Mouse (Mus musculus) retina, embryonic 14.5 days (tissue): ENCODE results near the gene Slc26a8.
A peak's percentile ranks its signal among the peaks of the same experiment; 100 is the strongest.
"Not testable (repeated sequence)": the region's sequence is repeated elsewhere in the genome, so short reads cannot be mapped to it uniquely, and the experiment has no call there.

Experiments
- DNase-seq: peaks from one replicate; pipeline ENCODE4 v3.0.0-alpha.2; 2015; ENCODE audit warnings: low spot score

The Slc26a8 gene

GRCm38 (mm10) chr17:28689586-28690283, at the start of gene Slc26a8:
Gene Slc26a8, minus strand, starts transcription at chr17:28690233.
- peak; percentile 29 for DNase-seq

- no peak for DNase-seq
Observed at GRCm38 (mm10) chr17:28739244-28739643, 49.2 kb upstream of the Slc26a8 start.

DNA sequence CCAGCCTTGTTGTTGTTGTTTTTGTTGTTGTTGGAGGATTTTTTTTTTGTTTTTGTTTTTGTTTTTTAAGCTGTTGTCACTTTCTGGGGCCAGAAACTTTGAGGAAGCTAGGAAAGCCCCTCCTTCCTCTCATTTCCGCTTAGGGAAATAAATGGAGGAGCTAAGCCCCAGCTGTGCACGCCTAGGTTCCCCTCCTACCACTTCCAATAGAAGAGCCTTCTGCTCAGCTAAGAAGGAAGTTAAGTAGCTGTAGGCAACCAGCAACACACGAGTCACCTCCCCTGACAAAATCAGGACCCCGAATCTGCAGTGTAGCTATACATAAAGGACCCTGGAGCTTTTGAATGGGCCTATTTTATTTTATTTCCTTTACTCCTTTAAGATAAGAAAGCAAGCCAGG, 47.9 kb upstream of the Slc26a8 start:
- no peak for DNase-seq

DNA sequence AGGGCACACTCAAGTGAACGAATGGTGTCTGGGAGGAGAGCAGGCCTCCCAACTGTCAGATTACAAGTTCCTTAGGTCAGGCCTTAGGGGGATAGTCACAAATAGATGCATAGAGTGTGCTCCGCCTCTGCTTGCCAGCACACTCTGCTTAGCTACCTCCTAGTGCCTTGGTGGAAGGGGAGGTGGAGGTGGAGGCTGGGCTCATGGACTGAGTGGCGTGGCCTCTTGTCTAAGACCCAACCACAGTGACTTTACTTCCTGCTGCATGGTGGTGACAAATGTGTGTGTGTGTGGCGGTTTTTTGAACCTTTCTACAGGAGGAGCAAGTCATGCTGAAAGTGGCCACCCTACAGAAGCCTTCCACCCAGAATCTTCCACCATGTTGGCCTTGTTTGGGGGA, 46.5 kb upstream of the Slc26a8 start:
- no peak for DNase-seq

DNA sequence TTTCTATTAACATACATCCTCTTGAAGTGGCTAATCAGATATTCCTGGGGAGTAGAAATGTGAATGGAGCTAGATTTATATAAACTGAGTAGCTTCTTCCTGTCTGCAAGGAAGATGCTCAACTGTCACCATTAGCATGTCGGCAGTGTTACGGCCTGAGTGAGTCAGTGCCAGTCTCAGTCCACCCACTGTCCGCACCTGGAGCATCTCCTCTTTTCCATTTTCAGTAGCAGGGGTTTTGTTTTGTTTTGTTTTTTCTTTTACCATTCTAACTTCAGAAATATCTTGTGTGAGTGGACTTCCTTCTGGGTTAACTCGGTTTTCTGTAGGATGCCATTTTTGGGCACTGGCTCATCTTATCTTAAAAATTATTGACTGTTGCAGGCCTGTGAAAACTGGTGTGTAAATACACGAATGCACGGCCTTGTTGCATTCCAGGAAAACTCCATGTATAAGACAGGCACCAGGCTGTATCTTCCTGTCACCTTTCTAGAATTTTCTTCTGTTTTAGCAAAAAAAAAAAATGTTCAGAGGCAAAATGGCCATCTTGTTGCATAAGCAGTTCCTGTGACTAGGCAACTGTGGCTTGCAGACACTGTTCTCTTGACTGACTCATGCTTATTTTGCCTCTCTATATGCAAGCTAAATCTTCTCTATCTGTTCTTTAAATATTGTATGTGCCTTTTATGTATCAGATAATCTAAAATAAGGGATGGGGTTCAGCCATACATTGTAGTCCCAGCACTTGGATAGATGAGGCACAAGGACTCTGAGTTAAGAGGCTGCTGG, 45.5 kb upstream of the Slc26a8 start:
- DNase-seq, result no peak

- not testable (repeated sequence) for DNase-seq
Observed at GRCm38 (mm10) chr17:28727511-28727910, 37.5 kb upstream of the Slc26a8 start.

GRCm38 (mm10) chr17:28725783-28726182, 35.8 kb upstream of the Slc26a8 start, which contains the start of gene AC170998.1:
Gene AC170998.1, plus strand, starts transcription at chr17:28726083.
- no peak for DNase-seq

DNA sequence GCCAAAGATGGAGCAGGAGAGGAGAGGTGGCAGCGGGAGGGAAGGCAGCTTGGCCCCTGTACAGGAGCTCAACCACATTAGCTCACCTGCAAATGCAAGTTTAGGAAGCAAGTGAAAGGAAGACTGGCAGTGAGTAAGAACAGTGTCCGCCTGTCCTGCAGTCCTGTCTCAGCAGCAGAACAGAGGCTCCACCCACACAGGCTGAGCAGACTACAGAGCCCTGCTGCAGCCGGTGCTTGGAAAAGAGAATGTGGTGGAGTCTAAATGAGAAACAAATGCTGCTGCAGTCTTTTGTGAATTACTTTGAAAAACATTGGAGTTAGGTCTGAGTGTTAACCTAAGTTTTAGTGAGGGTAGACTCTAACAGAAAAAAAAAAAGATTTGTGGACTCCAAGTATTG, 27.5 kb upstream of the Slc26a8 start:
- DNase-seq, result no peak

DNA sequence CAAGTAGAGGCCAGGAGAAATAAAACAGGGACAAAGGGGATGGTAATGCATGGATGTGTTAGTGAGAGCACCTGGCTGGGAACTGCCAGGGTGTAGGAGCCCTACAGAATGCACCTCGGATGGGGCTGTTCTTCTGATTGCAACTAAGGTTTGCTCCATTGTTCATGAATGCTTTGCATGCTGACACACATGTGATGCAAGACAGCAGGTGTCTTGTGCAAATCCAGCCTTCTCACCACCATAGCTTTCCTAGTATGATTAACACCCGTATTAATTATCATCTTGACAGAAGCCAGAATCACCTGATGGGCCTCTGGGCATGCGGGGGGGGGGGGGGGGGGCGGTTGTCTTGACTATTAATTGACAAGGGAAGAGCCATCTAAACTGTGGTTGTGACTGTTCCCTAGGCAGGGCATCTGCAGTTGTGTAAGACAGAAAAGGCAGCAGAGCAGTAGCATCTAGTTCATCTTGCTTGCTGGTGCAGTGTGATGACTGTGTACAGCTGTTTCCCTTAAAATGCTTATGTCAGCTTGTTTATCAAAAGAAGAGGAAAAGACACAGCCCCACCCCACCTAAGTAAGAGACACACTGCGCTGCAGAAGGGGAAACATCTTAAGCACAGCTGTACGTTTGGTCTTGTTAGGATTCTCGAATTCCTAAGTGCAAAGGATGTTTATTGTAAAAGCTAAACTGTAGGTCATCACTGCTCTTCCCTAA, 26.0 kb upstream of the Slc26a8 start:
- no peak for DNase-seq

- DNase-seq, result no peak
Observed at GRCm38 (mm10) chr17:28714006-28714405, 24.0 kb upstream of the Slc26a8 start.

DNA sequence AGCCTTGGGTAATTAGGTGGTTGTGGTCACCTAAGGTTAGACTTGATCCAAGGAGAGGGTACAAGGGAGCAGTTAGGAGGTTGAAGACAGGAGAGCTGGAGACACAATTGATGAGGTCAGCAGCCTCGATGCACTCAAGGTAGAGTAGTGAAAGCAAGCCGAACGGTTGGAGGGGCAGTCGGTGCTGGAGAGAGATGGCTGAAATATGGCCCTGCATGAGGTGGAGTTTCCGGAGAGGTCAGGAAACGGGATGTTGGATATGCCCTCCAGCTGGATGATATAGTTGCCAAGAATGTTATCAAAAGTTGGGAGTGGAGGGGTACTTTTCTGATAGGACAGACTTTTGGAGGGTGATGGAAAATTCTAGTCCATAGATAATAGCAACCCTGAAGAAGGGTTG, 22.3 kb upstream of the Slc26a8 start:
- DNase-seq, result no peak

DNA sequence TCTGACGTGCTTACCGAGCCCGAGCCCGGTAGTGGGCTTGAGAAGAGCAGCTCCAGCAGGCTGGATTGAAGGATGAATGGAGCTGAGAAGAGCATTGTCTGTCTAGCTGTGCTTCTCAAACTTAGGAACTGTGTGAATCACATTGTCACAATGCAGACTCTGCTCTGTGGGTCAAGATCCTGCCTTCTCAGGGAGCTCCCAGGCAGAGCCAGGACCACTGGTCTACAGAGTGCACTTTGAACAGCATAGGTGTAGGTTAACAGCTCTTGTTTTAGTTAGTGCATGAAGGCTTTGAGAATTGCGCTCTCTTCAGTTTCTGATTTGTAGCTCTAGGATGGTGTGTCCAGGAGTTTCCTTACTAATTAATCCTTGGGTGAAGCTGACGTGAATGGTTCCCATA, 21.2 kb upstream of the Slc26a8 start:
- DNase-seq, result no peak

DNA sequence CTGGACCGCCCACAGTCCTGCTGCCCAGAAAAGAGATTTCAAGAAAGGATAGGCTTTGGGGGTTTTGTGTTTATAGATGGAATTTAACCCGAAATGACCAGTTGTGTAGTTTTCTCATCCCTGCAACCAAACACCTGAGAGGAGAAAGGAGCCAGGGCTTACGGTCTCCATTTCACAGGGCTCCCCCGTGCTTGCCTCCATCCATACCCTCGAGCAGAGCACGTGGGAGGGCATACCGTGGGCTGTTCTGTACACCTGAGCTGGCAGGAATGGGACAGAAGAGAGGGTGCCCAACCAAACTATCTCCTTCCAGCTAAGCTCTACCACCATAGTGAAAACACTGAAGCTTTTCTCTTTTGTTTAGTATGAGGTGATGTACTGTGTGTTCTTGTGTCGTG, 20.3 kb upstream of the Slc26a8 start:
- DNase-seq, result no peak

GRCm38 (mm10) chr17:28709552-28710290, 19.7 kb upstream of the Slc26a8 start:
- DNase-seq, result no peak

DNA sequence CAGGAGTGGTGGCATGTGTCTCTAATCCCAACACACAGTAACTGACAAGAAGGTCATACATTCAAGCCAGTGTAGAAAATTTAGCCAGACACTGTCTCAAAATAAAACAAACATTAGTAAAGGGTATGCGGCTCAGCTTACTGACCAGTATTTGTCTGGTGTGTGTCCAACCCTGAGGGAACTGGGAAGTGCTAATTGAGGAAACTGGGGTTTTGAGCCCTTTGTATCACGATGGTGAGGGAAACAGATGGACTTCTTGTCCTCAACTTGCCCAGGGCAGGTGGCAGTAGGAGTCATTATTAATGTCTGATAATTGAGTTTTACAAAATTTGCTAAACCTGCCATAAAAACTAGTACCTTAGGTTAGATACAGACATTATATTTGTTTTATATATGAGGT, 19.0 kb upstream of the Slc26a8 start:
- no peak for DNase-seq

DNA sequence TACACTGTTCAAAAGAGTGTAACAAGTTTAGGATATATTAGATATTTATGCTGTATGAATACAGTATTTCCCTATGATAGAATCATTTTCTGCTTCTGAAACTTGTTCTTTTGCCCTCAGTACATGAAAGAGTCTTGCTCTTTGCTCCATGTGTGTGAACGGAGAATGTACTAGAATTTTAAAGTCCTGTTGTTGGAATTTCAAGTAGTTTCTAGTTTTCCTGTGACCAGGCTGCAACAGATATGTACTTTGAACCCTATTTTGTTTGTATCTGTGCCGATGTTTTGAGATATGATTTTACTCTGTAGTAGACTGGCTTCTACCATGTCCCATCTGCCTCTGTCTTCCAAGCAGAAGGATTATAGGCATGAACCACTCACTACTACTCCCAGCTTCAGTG, 17.8 kb upstream of the Slc26a8 start:
- no peak for DNase-seq

DNA sequence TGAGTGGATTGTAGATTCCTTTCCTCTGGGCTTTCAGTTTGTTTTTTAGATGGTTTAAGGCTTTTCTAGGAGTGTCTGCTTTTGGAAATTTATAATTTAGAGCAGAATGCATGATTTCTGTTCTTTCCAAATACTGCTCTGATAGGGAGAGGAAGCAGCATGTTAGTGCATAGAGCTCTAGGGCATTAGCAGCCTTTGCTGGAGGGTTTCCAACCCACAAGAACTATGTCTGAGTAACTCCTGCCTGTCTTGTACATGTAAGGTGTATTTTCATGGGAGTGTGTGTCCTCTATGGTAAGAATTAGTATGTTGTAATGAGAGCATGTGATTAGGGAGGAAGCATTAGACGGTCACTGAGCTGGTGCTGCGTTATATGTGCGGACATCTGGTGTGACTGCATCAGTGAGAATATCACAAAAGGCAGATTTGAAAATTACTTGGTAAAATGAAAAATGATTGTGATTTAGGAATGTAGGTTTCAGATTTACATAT, 17.1 kb upstream of the Slc26a8 start:
- DNase-seq, result no peak

- no peak for DNase-seq
Observed at GRCm38 (mm10) chr17:28706697-28707096, 16.7 kb upstream of the Slc26a8 start.

DNA sequence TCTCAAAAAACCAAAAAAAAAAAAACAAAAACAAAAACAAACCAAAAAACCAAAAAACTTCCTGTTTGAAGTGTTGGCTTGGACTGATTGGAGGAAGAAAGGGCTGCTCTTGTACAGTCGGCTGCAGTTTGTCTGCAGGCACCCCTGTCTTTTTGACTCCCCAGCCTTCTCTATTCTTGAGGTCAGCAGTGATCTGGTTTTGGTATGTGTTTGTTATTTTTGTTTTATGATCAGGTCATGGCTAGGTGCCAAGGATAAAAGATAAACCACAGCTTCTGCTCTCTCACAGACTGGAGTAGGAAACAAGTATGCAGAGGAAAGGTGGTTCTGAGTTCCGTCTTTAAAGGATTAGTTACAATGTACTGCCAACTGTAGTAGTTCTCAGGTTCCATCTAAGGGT, 12.6 kb upstream of the Slc26a8 start:
- DNase-seq, result no peak

DNA sequence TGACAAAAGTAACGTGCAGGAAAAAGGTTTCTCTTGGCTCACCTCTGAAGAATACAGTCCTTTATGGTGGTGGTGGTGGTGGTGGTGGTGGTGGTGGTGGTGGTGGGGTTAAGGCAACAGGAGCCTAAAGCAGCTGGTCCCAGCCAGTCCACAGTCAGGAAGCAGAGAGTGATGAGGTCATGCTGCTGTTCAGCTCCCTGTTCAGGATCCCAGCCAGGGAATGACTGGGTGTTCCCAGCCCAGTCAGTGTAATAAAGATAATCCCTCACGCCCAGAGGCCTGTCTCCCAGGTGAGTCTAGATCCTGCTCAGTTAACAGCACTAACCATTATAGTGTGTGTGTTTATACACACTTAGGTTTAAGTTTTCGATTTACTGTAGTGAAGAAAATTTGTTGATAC, 11.7 kb upstream of the Slc26a8 start:
- DNase-seq, result no peak

- DNase-seq, result no peak
Observed at GRCm38 (mm10) chr17:28701171-28701570, 11.1 kb upstream of the Slc26a8 start.

- no peak for DNase-seq
Observed at GRCm38 (mm10) chr17:28699789-28700188, 9.8 kb upstream of the Slc26a8 start.
